Comparison of ENCODE assay signal across 8 mouse cellular contexts in genomic region chr7:78912974-78913474, GRCm38 (mm10). TPM values are rescaled to one million over a fixed set of nuclear protein-coding genes. Genes with fewer than 3 reads are reported as not detected.
DNase-seq lines count a peak whose midpoint lies in the region; ATAC-seq and TF ChIP-seq lines count a peak whose summit lies in the region.

TSS of gene Isg20 (plus strand) at chr7:78913424.

- H3K36me3 ChIP-seq in kidney, postnatal 0 days (ENCODE audit: insufficient read depth, low read length): peaks cover 5% of the 10 kb centered on the region; the same call in 1 of the 2 replicates
- peaks cover 13% of the 10 kb centered on the region for H3K36me3 ChIP-seq in hindbrain, embryonic 13.5 days
- peaks cover 8% of the 10 kb centered on the region; the same call in 1 of the 2 replicates for H3K36me3 ChIP-seq in midbrain, embryonic 13.5 days

- H3K27me3 ChIP-seq in kidney, postnatal 0 days (ENCODE audit: insufficient read depth, low read length): no peaks in the 10 kb centered on the region
- H3K27me3 ChIP-seq in hindbrain, embryonic 13.5 days: no peaks in the 10 kb centered on the region
- H3K27me3 ChIP-seq in midbrain, embryonic 13.5 days: 0 out of 2 replicates have a peak, but pooled peaks cover 4% of the 10 kb centered on the region
- no peaks in the 10 kb centered on the region for H3K27me3 ChIP-seq in cerebellum, adult 2 months (ENCODE audit: control insufficient read depth, insufficient read depth, low read length)

- H3K9me3 ChIP-seq in kidney, postnatal 0 days (replicated peaks; ENCODE audit: low read length): no peaks in the 10 kb centered on the region
- no peaks in the 10 kb centered on the region for H3K9me3 ChIP-seq in hindbrain, embryonic 13.5 days
- no peaks in the 10 kb centered on the region for H3K9me3 ChIP-seq in midbrain, embryonic 13.5 days

- TF ChIP-seq CTCF in kidney, postnatal 0 days (IDR thresholded peaks at IDR 0.05; ENCODE audit: low read depth): no peak
- TF ChIP-seq CTCF in cerebellum, adult 2 months (IDR thresholded peaks at IDR 0.05; ENCODE audit: borderline replicate concordance, insufficient read depth, low read depth, low read length): no peak

- no peak within 1 kb of the TSS for H3K27ac ChIP-seq in kidney, postnatal 0 days
- no peak within 1 kb of the TSS for H3K27ac ChIP-seq in hindbrain, embryonic 13.5 days
- no peak within 1 kb of the TSS for H3K27ac ChIP-seq in midbrain, embryonic 13.5 days
- H3K27ac ChIP-seq in cerebellum, adult 2 months (ENCODE audit: insufficient read depth, low read length): no peak within 1 kb of the TSS

- 72% methylated on average over 5 of the region's 5 CpGs for WGBS in kidney, postnatal 0 days
- 58% methylated on average over 5 of the region's 5 CpGs for WGBS in hindbrain, embryonic 13.5 days
- 46% methylated on average over 5 of the region's 5 CpGs for WGBS in midbrain, embryonic 13.5 days
- WGBS in cerebellum, adult 2 months: 70% methylated on average over 5 of the region's 5 CpGs

- H3K4me3 ChIP-seq in kidney, postnatal 0 days (replicated peaks; ENCODE audit: low read depth, low read length): 0 out of 2 replicates have a peak within 1 kb of the TSS, but pooled peaks have one; percentile 8
- peak within 1 kb of the TSS; percentile 7; the same call in 1 of the 2 replicates for H3K4me3 ChIP-seq in hindbrain, embryonic 13.5 days
- peak within 1 kb of the TSS; percentile 20 for H3K4me3 ChIP-seq in midbrain, embryonic 13.5 days (replicated peaks)
- no peak within 1 kb of the TSS for H3K4me3 ChIP-seq in cerebellum, adult 2 months (replicated peaks; ENCODE audit: insufficient read depth, low read depth, low read length)

- H3K4me2 ChIP-seq in kidney, postnatal 0 days (ENCODE audit: low read length): peak within 1 kb of the TSS; percentile 53
- peak within 1 kb of the TSS; percentile 46 for H3K4me2 ChIP-seq in hindbrain, embryonic 13.5 days
- peak within 1 kb of the TSS; percentile 45 for H3K4me2 ChIP-seq in midbrain, embryonic 13.5 days (replicated peaks)

- no peak for DNase-seq in kidney, postnatal 0 days (ENCODE audit: low spot score)
- no peak for DNase-seq in kidney, postnatal 14 days
- no peak for DNase-seq in adrenal gland, adult 8-10 months
- no peak for DNase-seq in cerebellum, adult 2 months

- H3K9ac ChIP-seq in kidney, postnatal 0 days (ENCODE audit: low read depth, low read length): 0 out of 2 replicates have a peak within 1 kb of the TSS, but pooled peaks have one; percentile 29
- H3K9ac ChIP-seq in hindbrain, embryonic 13.5 days: no peak within 1 kb of the TSS
- H3K9ac ChIP-seq in midbrain, embryonic 13.5 days (replicated peaks): no peak within 1 kb of the TSS

- H3K4me1 ChIP-seq in kidney, postnatal 0 days (replicated peaks; ENCODE audit: insufficient read depth, low read length): peaks cover 7% of the 10 kb centered on the region; the same call in 1 of the 2 replicates
- peaks cover 37% of the 10 kb centered on the region for H3K4me1 ChIP-seq in hindbrain, embryonic 13.5 days (replicated peaks)
- peaks cover 28% of the 10 kb centered on the region for H3K4me1 ChIP-seq in midbrain, embryonic 13.5 days (replicated peaks)
- H3K4me1 ChIP-seq in cerebellum, adult 2 months (ENCODE audit: control insufficient read depth, insufficient read depth, low read length): no peaks in the 10 kb centered on the region; the same call in 1 of the 2 replicates

- no peak for TF ChIP-seq POLR2A in cerebellum, adult 2 months (IDR thresholded peaks at IDR 0.05; ENCODE audit: borderline replicate concordance, insufficient read depth, low read length)

- no peak for ATAC-seq in kidney, postnatal 0 days (replicated peaks; ENCODE audit: low FRiP score, low read depth)
- ATAC-seq in common myeloid progenitor, adult 5-6 weeks (replicated peaks; ENCODE audit: low read depth, poor library complexity, severe bottlenecking): no peak
- ATAC-seq in hindbrain, embryonic 13.5 days (ENCODE audit: low FRiP score): no peak
- ATAC-seq in midbrain, embryonic 13.5 days: peak; percentile 15; the same call in 1 of the 2 replicates
- no peak for ATAC-seq in megakaryocyte progenitor cell, adult 5-6 weeks (replicated peaks; ENCODE audit: poor library complexity)

RNA-seq across cellular contexts. Expression of gene Isg20, which starts in this region (rescaled TPM):
- polyA plus RNA-seq in kidney, postnatal 0 days (2015; fragmentation: Nextera tagmentation; extraction: Ambion mirVana): 2.3 and 2.8 TPM in 2 replicates
- total RNA-seq in common myeloid progenitor, adult 5-6 weeks (2017): 27.0 and 29.5 TPM in 2 replicates
- polyA plus RNA-seq in hindbrain, embryonic 13.5 days (2015; fragmentation: Nextera tagmentation; extraction: Ambion mirVana): 0.40 and 0.42 TPM in 2 replicates
- polyA plus RNA-seq in midbrain, embryonic 13.5 days (2015; fragmentation: Nextera tagmentation; extraction: Ambion mirVana): 0.21 and 0.40 TPM in 2 replicates
- total RNA-seq in megakaryocyte progenitor cell, adult 5-6 weeks (2015): 25.3 and 35.0 TPM in 2 replicates
- 7.7 and 8.0 TPM in 2 replicates for total RNA-seq in megakaryocyte progenitor cell, adult 5-6 weeks (2017)
- total RNA-seq in adrenal gland, adult 8-10 months (2022): 10 to 100 TPM in 1 of 4 experiments, 1 to 10 TPM in 3; 5.0 to 10.9 (median 7.5) TPM
- polyA plus RNA-seq in cerebellum, adult 2 months (2012; rRNA removed): 1.8 and 3.0 TPM in 2 replicates

Comparison
In these comparisons a context has a peak if more than half of its experiments do, and no peak if none do; other contexts are left out.
1. Peak in ATAC-seq, H3K4me3 ChIP-seq and H3K4me2 ChIP-seq in midbrain, embryonic 13.5 days; RNA of the gene not detected or under 1 TPM.